Mouse (Mus musculus): ENCODE measurements around the gene Cpvl. TPM values are rescaled to one million over a fixed set of nuclear protein-coding genes. Genes with fewer than 3 reads are reported as not detected.

The Cpvl gene
- polyA plus RNA-seq, 1 experiment from 2014 or later: 0.18 TPM

DNA sequence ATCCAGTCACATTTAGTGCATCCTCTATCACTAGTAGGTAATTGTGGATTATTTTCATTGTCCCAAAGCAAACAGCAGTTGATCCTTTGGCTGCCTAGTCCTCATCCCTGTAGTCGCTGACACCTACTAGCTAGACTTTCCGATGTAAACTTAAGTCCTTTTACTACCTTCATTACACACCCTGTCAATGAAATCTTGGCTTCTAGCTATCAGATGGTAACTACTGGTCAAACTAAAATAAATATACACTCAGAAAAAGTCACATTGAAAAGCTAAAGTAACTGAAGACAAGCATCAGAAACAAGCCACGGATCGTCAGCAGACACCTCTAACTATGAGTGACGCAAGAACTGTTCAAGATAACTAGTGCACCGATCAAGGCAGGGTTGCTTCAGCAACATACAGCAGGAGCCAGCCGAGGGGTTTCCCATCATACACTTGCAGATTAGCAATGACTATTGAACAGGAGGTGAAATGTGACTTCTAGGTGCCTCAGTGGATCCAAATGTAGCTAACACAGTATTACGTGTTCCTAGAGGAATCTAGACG is 103.5 kb downstream of the Cpvl start:
- no peaks in the 10 kb centered on the region for H3K27me3 ChIP-seq (replicated peaks; ENCODE audit: insufficient read depth, low read length)
- ATAC-seq (no peak), DNase-seq (ENCODE audit: low spot score) (peak; percentile 53)
- H3K9me3 ChIP-seq (ENCODE audit: low read length): no peaks in the 10 kb centered on the region
- no peaks in the 10 kb centered on the region for H3K4me1 ChIP-seq (ENCODE audit: insufficient read depth, low read depth, low read length)
- H3K4me3 ChIP-seq (ENCODE audit: low read depth, low read length): no peak overlapping the region
- WGBS: 53% methylated on average over 9 of the region's 9 CpGs
- no peak overlapping the region for H3K9ac ChIP-seq (replicated peaks; ENCODE audit: low read depth)
- no peak overlapping the region for H3K4me2 ChIP-seq (replicated peaks; ENCODE audit: low read depth, low read length)
- no peak overlapping the region for H3K27ac ChIP-seq (ENCODE audit: low read length)
- TF ChIP-seq EP300 (IDR thresholded peaks at IDR 0.05) (no peak), CTCF (IDR thresholded peaks at IDR 0.05) (no peak)
- H3K36me3 ChIP-seq (ENCODE audit: insufficient read depth, low read length): no peaks in the 10 kb centered on the region

DNA sequence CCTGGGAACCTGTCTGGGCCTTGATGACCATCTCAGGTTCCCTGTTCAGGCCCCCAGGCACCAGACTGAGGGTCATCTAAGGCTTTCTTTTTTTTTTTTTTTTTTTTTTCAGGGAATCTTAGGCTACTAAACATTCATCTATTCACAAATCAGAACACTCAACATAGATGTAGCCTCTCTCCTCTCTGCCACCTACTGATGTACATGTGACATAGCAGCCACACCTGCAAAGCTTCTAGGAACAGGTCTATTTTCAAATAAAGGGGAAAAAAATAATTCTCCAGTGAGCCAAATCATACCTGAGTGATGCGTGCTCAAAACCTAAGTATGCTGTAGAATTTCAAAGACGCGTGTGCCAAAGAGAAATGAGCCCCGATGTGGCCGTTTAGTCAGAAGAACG is 106.6 kb downstream of the Cpvl start:
- ATAC-seq: no peak
- TF ChIP-seq CTCF (IDR thresholded peaks at IDR 0.05) (peak; percentile 52), EP300 (IDR thresholded peaks at IDR 0.05) (no peak)
- Histone ChIP-seq H3K4me2 (replicated peaks; ENCODE audit: low read depth, low read length) (no peak overlapping the region), H3K9me3 (ENCODE audit: low read length) (no peaks in the 10 kb centered on the region), H3K4me3 (ENCODE audit: low read depth, low read length) (no peak overlapping the region), H3K27ac (ENCODE audit: low read length) (no peak overlapping the region), H3K27me3 (replicated peaks; ENCODE audit: insufficient read depth, low read length) (no peaks in the 10 kb centered on the region), H3K9ac (replicated peaks; ENCODE audit: low read depth) (no peak overlapping the region), H3K4me1 (ENCODE audit: insufficient read depth, low read depth, low read length) (no peaks in the 10 kb centered on the region), H3K36me3 (ENCODE audit: insufficient read depth, low read length) (no peaks in the 10 kb centered on the region)
- WGBS: 87% methylated on average over 6 of the region's 6 CpGs
- no peak for DNase-seq (ENCODE audit: low spot score)

DNA sequence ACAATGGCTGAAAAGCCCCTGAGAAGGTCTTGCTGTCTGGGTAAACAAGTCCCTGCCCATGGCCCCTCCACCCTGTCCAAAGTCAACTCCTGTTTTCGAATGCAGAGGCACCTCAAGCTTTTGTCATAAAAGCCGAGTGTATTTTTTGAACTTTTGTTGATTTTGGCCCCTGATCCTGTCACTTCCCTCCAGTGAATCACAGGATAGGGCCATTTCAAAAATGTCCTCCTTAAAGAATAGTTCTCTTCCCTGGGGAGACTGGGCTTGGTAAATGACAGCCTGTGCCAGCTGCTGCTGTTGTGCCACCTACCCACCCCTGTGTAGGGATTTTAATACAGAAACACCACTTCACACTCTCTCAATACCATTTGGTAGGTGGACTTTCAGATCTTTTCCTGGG is 115.5 kb downstream of the Cpvl start:
- H3K9ac ChIP-seq (replicated peaks; ENCODE audit: low read depth): no peak overlapping the region
- H3K27ac ChIP-seq (ENCODE audit: low read length): no peak overlapping the region
- WGBS: 46% methylated on average over 2 of the region's 2 CpGs
- no peak overlapping the region for H3K4me2 ChIP-seq (replicated peaks; ENCODE audit: low read depth, low read length)
- no peaks in the 10 kb centered on the region for H3K9me3 ChIP-seq (ENCODE audit: low read length)
- H3K36me3 ChIP-seq (ENCODE audit: insufficient read depth, low read length): no peaks in the 10 kb centered on the region
- no peak overlapping the region for H3K4me3 ChIP-seq (ENCODE audit: low read depth, low read length)
- H3K27me3 ChIP-seq (replicated peaks; ENCODE audit: insufficient read depth, low read length): no peaks in the 10 kb centered on the region
- TF ChIP-seq EP300 (IDR thresholded peaks at IDR 0.05) (no peak), CTCF (IDR thresholded peaks at IDR 0.05) (no peak)
- no peaks in the 10 kb centered on the region for H3K4me1 ChIP-seq (ENCODE audit: insufficient read depth, low read depth, low read length)
- ATAC-seq: no peak
- no peak for DNase-seq (ENCODE audit: low spot score)

DNA sequence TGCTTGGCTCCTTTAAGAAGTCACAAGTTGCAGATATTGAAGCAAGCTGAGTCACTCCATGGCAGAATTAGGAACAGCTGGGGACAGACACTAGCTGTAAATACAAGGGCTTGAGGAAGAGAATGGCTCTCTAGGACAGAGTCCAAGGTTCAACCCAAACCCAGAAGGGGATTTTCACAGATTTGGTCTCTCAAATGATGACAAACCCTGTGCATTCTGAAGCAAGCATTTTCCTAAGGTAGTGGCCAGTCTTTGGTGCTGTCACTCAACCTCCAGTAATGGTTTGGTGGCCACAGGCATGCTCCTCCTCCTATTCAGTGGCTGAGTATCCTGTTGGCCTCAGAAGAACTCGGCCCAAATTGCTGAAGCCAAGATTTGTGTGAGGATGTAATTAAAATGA is 119.4 kb downstream of the Cpvl start:
- Histone ChIP-seq H3K9ac (replicated peaks; ENCODE audit: low read depth) (no peak overlapping the region), H3K4me1 (ENCODE audit: insufficient read depth, low read depth, low read length) (no peaks in the 10 kb centered on the region), H3K36me3 (ENCODE audit: insufficient read depth, low read length) (no peaks in the 10 kb centered on the region), H3K4me3 (ENCODE audit: low read depth, low read length) (no peak overlapping the region), H3K4me2 (replicated peaks; ENCODE audit: low read depth, low read length) (no peak overlapping the region), H3K9me3 (ENCODE audit: low read length) (no peaks in the 10 kb centered on the region), H3K27ac (ENCODE audit: low read length) (no peak overlapping the region), H3K27me3 (replicated peaks; ENCODE audit: insufficient read depth, low read length) (no peaks in the 10 kb centered on the region)
- peak; percentile 31 for DNase-seq (ENCODE audit: low spot score)
- WGBS: 45% methylated on average over 1 of the region's 1 CpGs
- no peak for ATAC-seq
- TF ChIP-seq EP300 (IDR thresholded peaks at IDR 0.05) (no peak), CTCF (IDR thresholded peaks at IDR 0.05) (no peak)

DNA sequence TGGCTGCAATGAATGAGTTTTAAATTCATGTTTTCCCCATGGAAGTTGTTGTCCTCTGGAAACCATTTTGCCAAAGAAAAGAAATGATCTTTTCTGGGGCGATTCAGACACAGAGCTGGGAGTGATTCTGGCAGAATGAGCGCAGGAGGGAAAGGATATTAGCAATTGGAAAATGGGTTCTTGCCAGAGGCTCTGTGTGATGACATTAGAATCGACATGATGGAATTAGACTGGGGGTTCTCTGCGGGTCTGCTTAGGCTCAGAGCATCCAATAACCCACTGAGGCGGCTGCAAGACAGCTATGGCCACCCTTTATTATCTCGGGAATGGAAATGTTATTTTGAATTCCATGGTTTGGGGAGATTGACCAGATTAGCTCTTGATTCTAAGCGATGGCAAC is 120.6 kb downstream of the Cpvl start:
- Histone ChIP-seq H3K9ac (replicated peaks; ENCODE audit: low read depth) (no peak overlapping the region), H3K27ac (ENCODE audit: low read length) (no peak overlapping the region), H3K4me3 (ENCODE audit: low read depth, low read length) (no peak overlapping the region), H3K36me3 (ENCODE audit: insufficient read depth, low read length) (no peaks in the 10 kb centered on the region), H3K9me3 (ENCODE audit: low read length) (no peaks in the 10 kb centered on the region), H3K27me3 (replicated peaks; ENCODE audit: insufficient read depth, low read length) (no peaks in the 10 kb centered on the region), H3K4me1 (ENCODE audit: insufficient read depth, low read depth, low read length) (no peaks in the 10 kb centered on the region), H3K4me2 (replicated peaks; ENCODE audit: low read depth, low read length) (no peak overlapping the region)
- 79% methylated on average over 7 of the region's 7 CpGs for WGBS
- DNase-seq (ENCODE audit: low spot score) (no peak), ATAC-seq (no peak)
- no peak for TF ChIP-seq CTCF (IDR thresholded peaks at IDR 0.05)
- TF ChIP-seq EP300 (IDR thresholded peaks at IDR 0.05): no peak

DNA sequence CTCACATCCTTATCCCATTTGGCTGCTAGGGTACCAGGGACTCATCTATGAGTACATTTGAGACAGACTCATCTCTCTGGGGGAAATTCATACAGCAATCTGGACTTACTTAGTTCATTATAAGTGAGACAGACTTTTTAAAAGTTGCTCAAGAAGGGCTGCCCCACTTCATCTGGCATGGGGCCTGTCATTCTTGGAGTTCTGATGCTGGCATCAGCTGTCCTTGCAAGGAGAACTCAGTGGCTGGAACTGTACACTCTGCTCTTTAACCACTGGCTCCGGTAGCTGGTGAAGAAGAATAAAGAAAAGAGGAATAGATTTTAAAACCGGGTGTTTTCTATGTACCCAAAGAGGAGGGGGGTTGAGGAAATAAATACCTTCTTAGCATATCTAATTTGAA is 121.7 kb downstream of the Cpvl start:
- no peak overlapping the region for H3K4me2 ChIP-seq (replicated peaks; ENCODE audit: low read depth, low read length)
- no peak overlapping the region for H3K27ac ChIP-seq (ENCODE audit: low read length)
- no peaks in the 10 kb centered on the region for H3K27me3 ChIP-seq (replicated peaks; ENCODE audit: insufficient read depth, low read length)
- ATAC-seq (no peak), DNase-seq (ENCODE audit: low spot score) (no peak)
- no peaks in the 10 kb centered on the region for H3K9me3 ChIP-seq (ENCODE audit: low read length)
- H3K4me3 ChIP-seq (ENCODE audit: low read depth, low read length): no peak overlapping the region
- no peaks in the 10 kb centered on the region for H3K4me1 ChIP-seq (ENCODE audit: insufficient read depth, low read depth, low read length)
- WGBS: 64% methylated on average over 2 of the region's 2 CpGs
- H3K36me3 ChIP-seq (ENCODE audit: insufficient read depth, low read length): no peaks in the 10 kb centered on the region
- no peak for TF ChIP-seq CTCF (IDR thresholded peaks at IDR 0.05)
- TF ChIP-seq EP300 (IDR thresholded peaks at IDR 0.05): no peak
- H3K9ac ChIP-seq (replicated peaks; ENCODE audit: low read depth): no peak overlapping the region
